Mouse (Mus musculus): ENCODE data around the gene Lmln. TPM values are rescaled to one million over a fixed set of nuclear protein-coding genes. Genes with fewer than 3 reads are reported as not detected.
A peak's percentile ranks its signal among the peaks of the same experiment; 100 is the strongest.

Lmln gene
- polyA plus RNA-seq, 1 experiment from 2014 or later = 2.5 TPM

DNA sequence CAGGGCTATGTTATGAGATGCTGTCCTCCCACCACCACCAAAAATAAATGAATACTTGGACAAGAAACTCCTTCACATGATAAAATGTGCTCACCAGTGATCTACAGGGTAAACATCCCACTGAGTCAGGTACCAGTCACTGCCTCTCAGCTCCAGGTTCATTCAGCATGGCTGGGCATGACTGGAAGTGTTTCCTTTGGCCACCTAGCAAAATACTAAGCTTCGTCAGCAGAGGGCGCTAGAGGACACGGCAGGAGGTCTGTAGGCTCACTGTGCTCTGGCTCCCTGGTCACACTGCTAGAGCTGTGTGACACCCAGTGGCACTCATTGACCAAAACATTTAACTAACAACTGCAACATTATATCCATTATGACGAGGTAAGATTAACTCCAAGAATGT, 38.6 kb upstream of the Lmln start:
- ATAC-seq (ENCODE audit: insufficient read depth, low FRiP score, low TSS enrichment) = no peak
- H3K9me3 ChIP-seq (ENCODE audit: control insufficient read depth, low read length) = no peaks in the 10 kb centered on the region
- H3K4me3 ChIP-seq (ENCODE audit: low read depth, low read length) = no peak overlapping the region
- DNase-seq (ENCODE audit: low spot score) = peak; percentile 79
- H3K4me2 ChIP-seq (ENCODE audit: low read depth) = no peak overlapping the region
- no peak overlapping the region for H3K27ac ChIP-seq (ENCODE audit: low read depth, low read length)
- no peak overlapping the region for H3K9ac ChIP-seq (ENCODE audit: low read length)
- no peaks in the 10 kb centered on the region for H3K4me1 ChIP-seq (ENCODE audit: control insufficient read depth, insufficient read depth, low read length)
- H3K36me3 ChIP-seq (ENCODE audit: control insufficient read depth, insufficient read depth, low read length) = no peaks in the 10 kb centered on the region
- WGBS = 9% methylated on average over 4 of the region's 4 CpGs
- no peaks in the 10 kb centered on the region for H3K27me3 ChIP-seq (ENCODE audit: control insufficient read depth, insufficient read depth, low read length)

DNA sequence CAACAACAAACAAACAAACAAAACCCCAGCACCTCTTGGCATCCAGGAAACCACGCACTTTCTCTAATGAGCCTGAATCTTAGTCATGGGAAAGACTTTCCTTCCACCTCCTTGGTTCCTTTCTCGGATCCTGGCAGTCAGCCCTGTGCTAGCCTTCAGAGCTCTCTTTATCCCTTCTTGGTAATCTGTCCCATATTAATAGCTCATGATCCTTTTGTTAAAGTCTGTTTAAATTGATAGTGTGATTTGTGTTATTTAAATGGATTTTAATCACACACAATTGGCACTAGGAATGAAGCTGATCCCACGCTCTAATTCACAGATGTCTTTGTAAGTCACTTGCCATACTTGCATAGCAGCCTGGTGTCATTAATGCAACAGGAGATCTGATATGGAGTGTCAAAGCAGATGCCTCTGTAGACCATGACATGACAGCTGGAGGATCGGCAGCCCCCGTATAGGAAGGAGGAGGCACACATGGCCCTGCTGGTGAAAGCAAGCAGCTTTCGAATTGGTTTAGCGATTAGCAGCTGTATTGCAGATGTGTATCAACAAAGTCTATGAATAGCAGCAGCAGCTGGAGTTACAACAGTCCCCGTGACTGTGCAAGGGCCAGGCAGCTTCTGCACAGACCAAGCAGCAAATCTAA, 37.7 kb upstream of the Lmln start:
- Histone ChIP-seq H3K4me2 (ENCODE audit: low read depth) (no peak overlapping the region), H3K9me3 (ENCODE audit: control insufficient read depth, low read length) (no peaks in the 10 kb centered on the region), H3K9ac (ENCODE audit: low read length) (no peak overlapping the region), H3K27me3 (ENCODE audit: control insufficient read depth, insufficient read depth, low read length) (no peaks in the 10 kb centered on the region), H3K4me1 (ENCODE audit: control insufficient read depth, insufficient read depth, low read length) (no peaks in the 10 kb centered on the region), H3K4me3 (ENCODE audit: low read depth, low read length) (no peak overlapping the region), H3K36me3 (ENCODE audit: control insufficient read depth, insufficient read depth, low read length) (no peaks in the 10 kb centered on the region), H3K27ac (ENCODE audit: low read depth, low read length) (no peak overlapping the region)
- no peak for ATAC-seq (ENCODE audit: insufficient read depth, low FRiP score, low TSS enrichment)
- WGBS = 84% methylated on average over 8 of the region's 8 CpGs
- DNase-seq (ENCODE audit: low spot score) = no peak

DNA sequence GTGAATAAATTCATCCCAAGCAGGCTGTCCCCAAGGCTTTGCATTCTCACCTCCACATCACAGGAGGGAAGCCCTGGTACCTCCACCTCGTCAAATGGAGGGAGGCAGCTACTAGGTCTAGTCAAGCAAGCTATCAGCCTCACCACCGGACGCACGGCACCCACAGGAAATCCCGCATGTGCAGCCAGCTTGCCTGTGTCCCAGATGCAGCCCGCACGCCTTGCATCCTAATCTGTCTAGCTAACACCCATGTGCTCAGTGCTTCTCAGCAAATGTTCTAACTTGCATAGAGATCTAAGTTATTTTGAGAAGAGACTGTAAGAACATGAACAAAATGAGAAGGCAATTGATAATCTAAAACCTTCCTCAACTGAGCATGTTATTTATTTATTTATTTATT, 36.0 kb upstream of the Lmln start:
- no peak overlapping the region for H3K9ac ChIP-seq (ENCODE audit: low read length)
- H3K4me2 ChIP-seq (ENCODE audit: low read depth) = no peak overlapping the region
- ATAC-seq (ENCODE audit: insufficient read depth, low FRiP score, low TSS enrichment) = no peak
- no peak overlapping the region for H3K27ac ChIP-seq (ENCODE audit: low read depth, low read length)
- 84% methylated on average over 7 of the region's 7 CpGs for WGBS
- H3K4me3 ChIP-seq (ENCODE audit: low read depth, low read length) = no peak overlapping the region
- no peaks in the 10 kb centered on the region for H3K9me3 ChIP-seq (ENCODE audit: control insufficient read depth, low read length)
- no peaks in the 10 kb centered on the region for H3K36me3 ChIP-seq (ENCODE audit: control insufficient read depth, insufficient read depth, low read length)
- no peak for DNase-seq (ENCODE audit: low spot score)
- no peaks in the 10 kb centered on the region for H3K27me3 ChIP-seq (ENCODE audit: control insufficient read depth, insufficient read depth, low read length)
- no peaks in the 10 kb centered on the region for H3K4me1 ChIP-seq (ENCODE audit: control insufficient read depth, insufficient read depth, low read length)

DNA sequence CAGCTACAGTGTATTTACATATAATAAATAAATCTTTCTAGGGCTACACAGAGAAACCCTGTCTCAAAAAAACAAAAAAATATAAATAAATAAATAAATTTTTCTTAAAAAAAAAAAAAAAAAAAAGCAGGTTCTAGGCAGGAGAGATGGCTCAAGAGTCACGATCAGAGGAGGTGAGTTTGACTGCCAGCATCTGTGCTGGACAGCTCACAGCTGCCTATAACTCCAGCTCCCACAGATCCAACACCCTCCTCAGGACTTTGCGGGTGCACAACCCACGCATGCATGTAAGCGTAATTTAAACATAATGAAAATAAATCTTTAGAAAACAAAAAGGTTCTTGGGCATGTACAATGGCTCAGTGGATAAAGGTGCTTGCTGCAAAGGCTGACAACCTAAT, 26.3 kb upstream of the Lmln start:
- no peak for ATAC-seq (ENCODE audit: insufficient read depth, low FRiP score, low TSS enrichment)
- Histone ChIP-seq H3K9me3 (ENCODE audit: control insufficient read depth, low read length) (no peaks in the 10 kb centered on the region), H3K9ac (ENCODE audit: low read length) (no peak overlapping the region), H3K4me3 (ENCODE audit: low read depth, low read length) (no peak overlapping the region), H3K36me3 (ENCODE audit: control insufficient read depth, insufficient read depth, low read length) (no peaks in the 10 kb centered on the region), H3K4me1 (ENCODE audit: control insufficient read depth, insufficient read depth, low read length) (no peaks in the 10 kb centered on the region), H3K27me3 (ENCODE audit: control insufficient read depth, insufficient read depth, low read length) (no peaks in the 10 kb centered on the region), H3K4me2 (ENCODE audit: low read depth) (no peak overlapping the region), H3K27ac (ENCODE audit: low read depth, low read length) (no peak overlapping the region)
- DNase-seq (ENCODE audit: low spot score) = no peak
- 80% methylated on average over 4 of the region's 4 CpGs for WGBS

DNA sequence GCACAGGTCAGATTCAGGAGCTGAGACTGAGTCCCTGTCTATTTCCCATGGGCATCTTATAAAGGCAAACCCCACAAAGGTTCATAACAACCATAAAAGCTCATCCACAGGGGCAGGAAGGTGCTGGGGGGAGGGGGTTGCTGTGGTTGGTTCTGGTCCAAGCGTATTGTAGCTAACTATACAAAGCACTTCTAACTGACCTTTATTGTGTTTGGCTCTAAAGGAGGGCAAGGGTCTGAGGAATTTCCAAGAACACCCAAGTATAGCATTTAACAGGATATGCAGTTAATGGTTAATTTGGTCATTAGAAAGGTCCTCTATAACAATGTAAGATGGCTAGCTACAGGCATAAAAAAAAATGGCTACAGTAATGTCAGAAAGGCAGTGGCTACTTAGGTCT, 19.6 kb upstream of the Lmln start:
- Histone ChIP-seq H3K4me1 (ENCODE audit: control insufficient read depth, insufficient read depth, low read length) (no peaks in the 10 kb centered on the region), H3K27me3 (ENCODE audit: control insufficient read depth, insufficient read depth, low read length) (no peaks in the 10 kb centered on the region), H3K9me3 (ENCODE audit: control insufficient read depth, low read length) (no peaks in the 10 kb centered on the region), H3K36me3 (ENCODE audit: control insufficient read depth, insufficient read depth, low read length) (no peaks in the 10 kb centered on the region), H3K4me2 (ENCODE audit: low read depth) (no peak overlapping the region), H3K27ac (ENCODE audit: low read depth, low read length) (no peak overlapping the region), H3K4me3 (ENCODE audit: low read depth, low read length) (no peak overlapping the region), H3K9ac (ENCODE audit: low read length) (no peak overlapping the region)
- DNase-seq (ENCODE audit: low spot score) (no peak), ATAC-seq (ENCODE audit: insufficient read depth, low FRiP score, low TSS enrichment) (no peak)
- WGBS = 85% methylated on average over 1 of the region's 1 CpGs

DNA sequence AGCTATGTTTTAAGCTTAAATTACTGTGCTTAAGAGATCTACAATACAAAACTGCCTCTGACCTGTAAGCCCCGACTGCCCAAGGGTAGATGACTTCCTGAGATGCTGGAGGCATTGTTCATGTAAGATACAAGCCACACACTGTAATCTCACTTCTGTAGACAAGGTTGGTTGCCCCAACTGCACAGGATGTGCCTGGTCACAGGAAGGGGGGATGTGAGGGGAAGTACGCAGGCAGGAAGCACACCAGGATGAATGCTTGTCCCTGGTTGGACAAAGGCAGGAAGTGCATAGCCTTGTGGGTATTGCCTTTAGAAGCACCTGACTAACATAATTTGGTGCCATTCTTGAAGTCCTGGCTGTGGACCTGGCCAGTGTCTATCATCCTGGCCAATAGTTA, 19.1 kb upstream of the Lmln start:
- H3K4me2 ChIP-seq (ENCODE audit: low read depth) = no peak overlapping the region
- H3K36me3 ChIP-seq (ENCODE audit: control insufficient read depth, insufficient read depth, low read length) = no peaks in the 10 kb centered on the region
- WGBS = 70% methylated on average over 2 of the region's 2 CpGs
- no peak overlapping the region for H3K4me3 ChIP-seq (ENCODE audit: low read depth, low read length)
- H3K9me3 ChIP-seq (ENCODE audit: control insufficient read depth, low read length) = no peaks in the 10 kb centered on the region
- DNase-seq (ENCODE audit: low spot score) (no peak), ATAC-seq (ENCODE audit: insufficient read depth, low FRiP score, low TSS enrichment) (no peak)
- H3K4me1 ChIP-seq (ENCODE audit: control insufficient read depth, insufficient read depth, low read length) = no peaks in the 10 kb centered on the region
- H3K27ac ChIP-seq (ENCODE audit: low read depth, low read length) = no peak overlapping the region
- no peak overlapping the region for H3K9ac ChIP-seq (ENCODE audit: low read length)
- H3K27me3 ChIP-seq (ENCODE audit: control insufficient read depth, insufficient read depth, low read length) = no peaks in the 10 kb centered on the region

DNA sequence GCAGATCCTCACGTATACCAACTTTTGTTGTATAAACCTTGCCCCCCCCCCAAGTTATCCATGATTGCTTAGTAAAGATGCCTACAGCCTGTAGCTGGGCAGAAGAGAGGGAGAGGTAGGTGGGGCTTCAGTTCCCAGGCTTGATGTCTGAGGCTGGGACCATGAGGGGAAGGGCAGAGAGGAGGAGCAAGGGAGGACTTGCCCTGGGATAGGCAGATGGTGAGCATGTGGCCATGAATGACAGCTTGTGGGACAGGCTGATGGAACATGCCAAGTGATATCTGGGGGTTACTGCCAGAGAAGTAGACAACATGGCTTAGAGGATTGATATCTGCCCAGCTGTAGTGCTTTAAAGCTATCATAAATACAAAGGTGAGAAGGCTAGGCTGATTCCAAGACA, 14.3 kb upstream of the Lmln start:
- Histone ChIP-seq H3K4me1 (ENCODE audit: control insufficient read depth, insufficient read depth, low read length) (no peaks in the 10 kb centered on the region), H3K27ac (ENCODE audit: low read depth, low read length) (no peak overlapping the region), H3K9ac (ENCODE audit: low read length) (no peak overlapping the region), H3K27me3 (ENCODE audit: control insufficient read depth, insufficient read depth, low read length) (no peaks in the 10 kb centered on the region), H3K36me3 (ENCODE audit: control insufficient read depth, insufficient read depth, low read length) (no peaks in the 10 kb centered on the region), H3K4me3 (ENCODE audit: low read depth, low read length) (no peak overlapping the region), H3K9me3 (ENCODE audit: control insufficient read depth, low read length) (no peaks in the 10 kb centered on the region), H3K4me2 (ENCODE audit: low read depth) (no peak overlapping the region)
- DNase-seq (ENCODE audit: low spot score) (no peak), ATAC-seq (ENCODE audit: insufficient read depth, low FRiP score, low TSS enrichment) (no peak)
- 92% methylated on average over 1 of the region's 1 CpGs for WGBS

DNA sequence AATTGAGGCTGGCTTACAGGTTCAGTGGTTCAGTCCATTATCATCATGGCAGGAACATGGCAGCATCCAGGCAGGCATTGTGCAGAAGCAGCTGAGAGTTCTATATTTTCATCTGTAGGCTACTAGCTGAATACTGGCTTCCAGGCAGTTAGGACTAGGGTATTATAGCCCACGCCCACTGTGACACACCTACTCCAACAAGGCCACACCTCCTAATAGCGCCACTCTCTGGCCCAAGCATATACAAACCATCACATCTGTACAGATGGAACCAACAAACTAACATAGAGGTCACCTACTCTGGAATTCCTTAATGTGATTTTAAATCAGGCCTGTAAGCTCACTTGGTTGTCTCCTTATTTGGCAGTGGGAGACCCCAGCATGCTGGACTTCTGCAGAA, 13.6 kb upstream of the Lmln start:
- Histone ChIP-seq H3K36me3 (ENCODE audit: control insufficient read depth, insufficient read depth, low read length) (no peaks in the 10 kb centered on the region), H3K27ac (ENCODE audit: low read depth, low read length) (no peak overlapping the region), H3K4me1 (ENCODE audit: control insufficient read depth, insufficient read depth, low read length) (no peaks in the 10 kb centered on the region), H3K9me3 (ENCODE audit: control insufficient read depth, low read length) (no peaks in the 10 kb centered on the region), H3K9ac (ENCODE audit: low read length) (no peak overlapping the region), H3K4me3 (ENCODE audit: low read depth, low read length) (no peak overlapping the region), H3K27me3 (ENCODE audit: control insufficient read depth, insufficient read depth, low read length) (no peaks in the 10 kb centered on the region), H3K4me2 (ENCODE audit: low read depth) (no peak overlapping the region)
- DNase-seq (ENCODE audit: low spot score) = no peak
- 79% methylated on average over 2 of the region's 2 CpGs for WGBS
- ATAC-seq (ENCODE audit: insufficient read depth, low FRiP score, low TSS enrichment) = no peak

DNA sequence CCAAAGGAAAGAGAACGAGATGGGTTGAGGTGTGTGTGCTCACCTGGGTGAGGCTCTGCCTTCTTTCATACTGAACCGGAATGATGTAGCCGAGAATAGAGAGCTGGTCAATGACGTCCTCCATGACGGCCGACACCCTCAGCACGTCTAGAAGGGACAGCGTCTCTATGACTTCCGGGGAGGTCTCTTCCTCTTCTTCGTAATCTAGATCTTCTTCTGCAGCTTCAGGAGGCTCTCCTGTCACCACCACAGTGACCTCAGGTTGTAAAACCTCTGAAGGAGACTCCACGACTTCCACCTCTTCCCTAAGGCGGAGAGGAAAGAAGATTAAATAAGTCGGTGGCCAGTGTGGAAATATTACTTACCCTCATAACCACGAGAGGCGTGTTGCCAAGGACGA, 12.5 kb upstream of the Lmln start:
- H3K4me3 ChIP-seq (ENCODE audit: low read depth, low read length) = no peak overlapping the region
- WGBS = 94% methylated on average over 16 of the region's 16 CpGs
- no peaks in the 10 kb centered on the region for H3K27me3 ChIP-seq (ENCODE audit: control insufficient read depth, insufficient read depth, low read length)
- no peak overlapping the region for H3K27ac ChIP-seq (ENCODE audit: low read depth, low read length)
- no peaks in the 10 kb centered on the region for H3K4me1 ChIP-seq (ENCODE audit: control insufficient read depth, insufficient read depth, low read length)
- H3K9ac ChIP-seq (ENCODE audit: low read length) = no peak overlapping the region
- DNase-seq (ENCODE audit: low spot score) (no peak), ATAC-seq (ENCODE audit: insufficient read depth, low FRiP score, low TSS enrichment) (no peak)
- H3K4me2 ChIP-seq (ENCODE audit: low read depth) = no peak overlapping the region
- no peaks in the 10 kb centered on the region for H3K36me3 ChIP-seq (ENCODE audit: control insufficient read depth, insufficient read depth, low read length)
- H3K9me3 ChIP-seq (ENCODE audit: control insufficient read depth, low read length) = no peaks in the 10 kb centered on the region

All from neural tube, embryonic 11.5 days (tissue).